Mouse (Mus musculus) inflammation-experienced regulatory T-cells, adult 16 weeks (primary cell): ENCODE measurements around the gene Marf1. TPM values are rescaled to one million over a fixed set of nuclear protein-coding genes. Genes with fewer than 3 reads are reported as not detected.

ENCODE experiments used
- polyA plus RNA-seq: library from polyadenylated mRNA; unstranded; fragments of 100-300 nt; shearing (Covaris generic); gene quantifications from one replicate; pipeline ENCODE4 v1.2.1, GENCODE M21; 2017

Marf1 gene
- 6.4 TPM for polyA plus RNA-seq

DNA sequence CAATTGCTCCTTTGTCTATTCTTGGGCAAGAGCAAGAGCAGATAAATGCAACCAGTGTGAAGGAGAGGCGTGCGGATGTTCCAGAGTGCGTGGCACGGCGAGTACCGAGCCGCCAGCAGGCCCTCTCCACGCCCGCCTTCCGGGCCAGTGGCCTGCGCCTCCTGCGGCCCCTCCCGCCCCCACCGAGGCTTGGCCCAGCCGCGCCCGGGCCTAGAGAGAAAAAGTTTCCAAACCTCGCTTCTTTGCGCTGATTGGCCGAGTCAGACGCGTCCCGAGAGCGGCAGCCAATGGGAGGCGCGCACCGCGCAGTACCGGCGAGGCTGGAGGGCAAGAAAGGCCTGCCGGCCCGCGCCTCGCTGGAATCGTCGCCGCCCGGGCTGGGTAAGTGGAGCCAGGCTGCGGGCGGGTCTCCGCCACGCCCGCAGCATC, at the start of gene Marf1, which contains the start of gene Nde1:
Gene Marf1, minus strand, starts transcription at position 364 of the 429 bp plus-strand sequence.
Gene Nde1, plus strand, starts transcription at position 288 of the 429 bp plus-strand sequence.

Other genes starting within 250 kb of the Marf1 start
- gene 2900011O08Rik, start 176.7 kb downstream of the Marf1 start, polyA plus RNA-seq: not detected
- not detected for gene Ifitm7, start 176.5 kb downstream of the Marf1 start, polyA plus RNA-seq
- 122 TPM for gene Nde1, start 76 bp downstream of the Marf1 start, polyA plus RNA-seq
- not detected for gene Myh11, start 128.0 kb upstream of the Marf1 start, polyA plus RNA-seq
- 113 TPM for gene Fopnl, start 154.1 kb upstream of the Marf1 start, polyA plus RNA-seq
- gene Abcc1, start 198.2 kb upstream of the Marf1 start, polyA plus RNA-seq: 48.1 TPM